Mouse (Mus musculus) ZHBTc4 (cell line): ENCODE results near the gene Rab17.

Experiments
- DNase-seq: peaks from one replicate; pipeline ENCODE4 v3.0.0-alpha.2; 2011; ENCODE audit warnings: low read depth, low spot score

Gene Rab17

DNA sequence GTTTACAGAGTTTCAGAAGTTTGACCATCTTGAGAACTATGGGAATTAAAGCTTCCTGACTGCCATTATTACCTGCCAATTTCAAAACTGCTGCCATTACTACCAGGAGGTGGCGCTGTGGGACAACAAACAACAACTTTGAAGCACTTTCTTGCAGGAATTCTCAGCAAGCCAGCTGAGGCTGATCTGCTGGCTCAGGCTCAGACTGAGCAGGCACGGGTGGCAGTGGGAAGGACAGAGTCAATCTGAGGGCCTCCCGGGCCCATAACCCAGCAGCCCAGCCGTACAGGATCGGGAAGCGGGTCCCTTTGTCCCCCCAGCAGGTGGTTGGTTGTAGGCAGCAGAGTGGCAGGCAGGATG lies 40.9 kb downstream of the Rab17 start:
- peak; percentile 90 for DNase-seq

DNA sequence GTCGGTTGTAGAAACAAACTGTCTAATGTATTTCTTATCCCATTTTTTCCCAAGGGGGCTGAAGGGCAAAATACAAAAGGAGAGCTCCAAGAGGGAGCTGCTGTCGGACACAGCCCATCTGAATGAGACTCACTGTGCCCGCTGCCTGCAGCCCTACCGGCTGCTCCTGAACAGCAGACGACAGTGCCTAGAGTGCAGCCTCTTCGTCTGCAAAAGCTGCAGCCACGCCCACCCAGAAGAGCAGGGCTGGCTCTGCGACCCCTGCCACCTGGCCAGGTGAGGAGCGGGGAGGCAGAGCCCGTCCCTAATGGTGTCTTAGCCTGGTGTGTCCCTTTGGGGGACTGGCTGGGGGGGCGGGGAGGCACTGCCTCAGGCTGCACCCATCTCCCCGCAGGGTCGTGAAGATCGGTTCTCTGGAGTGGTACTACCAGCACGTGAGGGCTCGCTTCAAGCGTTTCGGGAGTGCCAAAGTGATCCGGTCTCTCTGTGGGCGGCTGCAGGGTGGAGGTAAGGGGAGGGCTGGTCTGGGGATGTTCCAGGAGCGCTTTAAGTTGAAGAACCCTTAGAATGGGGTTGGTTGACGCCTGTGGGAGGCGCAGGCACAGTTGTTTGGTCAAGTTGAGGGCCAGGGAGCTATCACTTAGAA lies 41.4 kb downstream of the Rab17 start:
- DNase-seq = peak; percentile 41

DNA sequence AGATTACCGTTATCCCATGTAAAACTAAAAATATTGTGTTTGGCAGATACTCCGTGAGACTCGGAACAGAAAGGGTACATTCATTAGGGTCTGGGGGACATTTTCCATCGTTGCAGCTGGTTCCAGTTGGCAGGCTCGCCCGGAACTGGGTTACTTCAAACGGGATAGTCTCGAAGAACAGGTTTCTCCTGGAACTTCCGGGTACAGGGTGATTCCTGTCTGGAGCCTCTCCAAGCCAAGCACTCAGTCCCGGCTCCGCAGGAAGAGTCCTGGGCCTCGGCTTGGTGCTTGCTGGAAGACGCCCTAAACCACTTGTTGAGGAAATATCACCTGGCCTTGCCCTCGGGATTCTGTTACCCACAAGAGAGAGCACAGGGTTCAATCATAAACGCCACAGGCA lies 42.2 kb downstream of the Rab17 start:
- no peak for DNase-seq

DNA sequence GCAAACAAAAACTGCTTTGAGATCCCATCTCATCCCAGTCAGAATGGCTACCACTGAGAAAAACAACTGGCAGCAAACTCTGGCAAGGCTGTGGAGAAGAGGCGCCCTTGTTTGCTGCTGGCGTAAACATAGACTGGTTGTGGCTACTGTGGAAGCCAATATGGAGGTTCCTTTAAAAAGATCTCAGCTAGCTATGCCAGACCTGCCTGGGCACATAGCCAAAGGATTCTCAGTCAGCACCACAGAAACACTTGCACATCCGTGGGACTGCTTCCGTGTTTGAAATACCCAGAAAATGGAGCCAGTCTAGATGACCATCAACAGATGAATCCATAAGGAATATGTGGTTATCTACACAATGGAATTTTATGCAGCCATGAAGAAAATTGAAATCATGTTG lies 43.4 kb downstream of the Rab17 start:
- DNase-seq = no peak

DNA sequence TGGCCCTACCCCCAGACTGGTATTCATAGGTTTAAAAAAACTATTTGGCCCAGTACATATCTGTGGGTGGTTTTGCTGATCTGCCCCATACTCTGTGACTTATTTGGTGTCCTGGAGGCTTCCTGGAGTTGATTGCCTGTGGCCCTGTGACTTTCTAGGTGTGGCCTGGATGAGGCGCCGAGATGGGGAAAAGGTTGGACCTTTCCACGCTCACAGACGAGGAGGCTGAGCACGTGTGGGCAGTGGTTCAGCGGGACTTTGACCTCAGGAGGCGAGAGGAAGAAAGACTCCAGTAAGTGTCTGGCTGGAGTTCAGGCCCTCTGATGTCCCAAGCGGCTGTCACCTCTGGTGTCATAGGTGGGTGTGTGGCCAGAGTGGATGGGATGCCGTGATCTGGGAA lies 47.8 kb downstream of the Rab17 start:
- DNase-seq = no peak

DNA sequence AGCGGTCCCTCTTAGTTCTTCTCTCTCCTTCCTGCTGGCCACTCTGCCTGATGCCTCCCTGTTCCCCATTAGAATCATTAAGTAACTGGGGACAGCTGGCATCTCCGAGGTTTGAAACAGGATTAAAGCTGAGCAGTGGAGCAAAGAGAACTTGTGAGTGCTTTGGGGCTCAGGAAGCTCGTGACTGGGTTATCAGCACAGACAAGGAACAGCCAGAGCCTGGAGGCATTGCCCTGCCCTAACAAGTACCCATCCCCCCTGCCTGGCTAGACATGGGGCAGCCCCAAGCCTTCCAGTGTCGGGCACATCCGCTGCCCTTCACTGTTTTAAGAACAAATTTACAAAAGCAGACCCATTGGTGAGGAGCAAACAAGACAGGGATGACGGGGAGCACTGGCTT lies 52.0 kb downstream of the Rab17 start:
- DNase-seq = no peak

DNA sequence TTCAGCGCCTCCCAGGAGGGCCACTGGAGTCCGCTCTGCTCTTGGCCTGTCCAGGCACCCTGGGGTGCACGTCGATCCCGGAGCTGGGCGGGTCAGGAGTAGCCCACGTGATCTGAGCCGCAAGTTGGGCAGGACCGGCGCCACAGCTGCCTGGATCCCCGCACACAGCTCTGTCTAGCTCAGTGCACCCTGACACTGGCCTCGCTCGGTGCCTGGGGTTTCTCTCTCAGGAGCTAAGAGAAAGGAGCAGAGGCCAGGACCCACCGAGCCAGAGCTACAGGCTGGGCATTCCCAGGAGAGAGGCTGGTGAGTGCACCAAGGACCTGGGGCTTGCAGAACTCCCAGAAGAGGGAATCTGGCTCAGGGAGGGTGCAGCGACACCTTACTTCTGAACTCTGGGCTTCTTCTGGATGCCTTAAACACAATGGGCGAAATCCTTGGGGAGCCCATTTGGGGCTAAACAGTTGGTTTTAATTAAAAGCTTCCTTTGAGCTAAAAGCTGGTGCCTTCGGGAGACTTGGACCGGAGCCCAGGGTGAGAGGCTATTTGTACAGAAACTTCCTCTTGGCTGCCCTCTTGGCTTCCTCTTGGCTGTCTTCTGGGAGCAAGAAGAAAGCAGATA lies 54.4 kb downstream of the Rab17 start, which contains the start of gene Mlph:
Gene Mlph (plus strand): TSS at position 138 of the 622 bp plus-strand sequence.
- peak; percentile 39 for DNase-seq

DNA sequence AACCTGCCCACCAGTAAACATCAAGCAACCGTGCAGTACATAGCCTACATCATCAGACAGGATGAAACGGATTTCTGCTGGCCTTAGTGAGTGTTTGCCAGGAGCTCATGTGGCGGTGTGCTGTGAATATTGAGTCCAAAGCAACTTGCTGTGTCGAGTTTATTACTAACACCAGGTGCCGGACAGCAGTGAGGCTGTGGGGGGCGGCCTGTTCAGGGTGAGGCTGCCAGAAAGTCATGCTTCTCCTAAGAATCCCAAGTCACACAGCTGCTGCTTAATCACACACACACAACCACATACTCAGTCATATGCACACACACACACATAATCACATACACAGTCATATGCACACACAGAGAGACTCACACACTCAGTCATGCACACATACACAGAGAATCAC lies 56.2 kb downstream of the Rab17 start:
- DNase-seq = no peak

DNA sequence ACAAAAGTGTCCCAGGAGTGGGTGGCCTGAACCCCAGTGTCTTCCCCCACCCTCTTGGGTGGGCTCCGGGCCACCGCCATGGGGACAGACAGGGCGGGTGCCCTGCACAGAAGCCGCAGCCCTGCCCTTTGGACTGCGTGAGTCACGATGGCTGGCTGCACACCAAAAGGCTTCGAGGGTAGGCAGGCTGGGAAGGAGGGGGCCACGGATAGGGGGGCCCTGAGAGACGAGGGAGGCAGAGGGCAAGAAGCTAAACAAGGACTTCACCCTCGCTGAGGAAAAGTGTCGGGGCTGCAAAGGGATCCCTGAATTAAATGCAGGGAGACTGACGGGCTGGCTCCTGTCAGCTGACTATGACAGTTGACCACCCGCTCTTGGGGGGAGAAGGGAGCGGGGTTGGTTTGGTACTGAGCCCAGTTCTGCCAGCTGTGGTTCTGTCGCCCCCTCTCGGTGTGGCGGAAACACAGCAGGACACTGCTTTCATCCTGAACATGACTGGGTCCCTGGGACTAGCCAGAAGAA lies 59.8 kb downstream of the Rab17 start:
- no peak for DNase-seq

DNA sequence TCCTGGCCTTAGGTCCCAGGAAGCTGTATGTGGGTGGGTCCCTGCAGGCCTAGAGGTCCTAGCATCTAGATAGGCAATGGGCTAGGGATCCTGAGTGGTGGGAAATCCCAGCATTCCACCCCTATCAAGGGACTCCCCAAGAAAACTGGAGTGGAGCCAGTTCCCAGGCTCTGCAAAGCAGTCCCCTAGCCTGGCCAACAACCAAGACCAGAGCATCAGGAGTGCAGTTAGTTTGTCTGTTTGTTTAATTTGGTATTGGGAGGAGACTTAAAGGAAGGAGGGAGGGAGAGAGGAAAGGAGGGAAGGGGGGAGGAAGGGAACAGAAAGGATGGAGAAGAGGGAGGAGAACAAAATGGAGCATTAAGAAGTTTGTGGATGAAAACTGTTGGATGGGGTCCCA lies 60.3 kb downstream of the Rab17 start:
- DNase-seq = no peak
